Mouse (Mus musculus) right cerebral cortex, adult 2 months (tissue): ENCODE data around the gene Fndc3b.
"Not testable (repeated sequence)": the region's sequence is repeated elsewhere in the genome, so short reads cannot be mapped to it uniquely, and the experiment has no call there.

Experiments used
- DNase-seq, 2 experiments: peaks; one replicate each; pipeline ENCODE4 v3.0.0; 2021 to 2022; ENCODE audit warnings: low spot score in 2 of 2

Fndc3b gene

DNA sequence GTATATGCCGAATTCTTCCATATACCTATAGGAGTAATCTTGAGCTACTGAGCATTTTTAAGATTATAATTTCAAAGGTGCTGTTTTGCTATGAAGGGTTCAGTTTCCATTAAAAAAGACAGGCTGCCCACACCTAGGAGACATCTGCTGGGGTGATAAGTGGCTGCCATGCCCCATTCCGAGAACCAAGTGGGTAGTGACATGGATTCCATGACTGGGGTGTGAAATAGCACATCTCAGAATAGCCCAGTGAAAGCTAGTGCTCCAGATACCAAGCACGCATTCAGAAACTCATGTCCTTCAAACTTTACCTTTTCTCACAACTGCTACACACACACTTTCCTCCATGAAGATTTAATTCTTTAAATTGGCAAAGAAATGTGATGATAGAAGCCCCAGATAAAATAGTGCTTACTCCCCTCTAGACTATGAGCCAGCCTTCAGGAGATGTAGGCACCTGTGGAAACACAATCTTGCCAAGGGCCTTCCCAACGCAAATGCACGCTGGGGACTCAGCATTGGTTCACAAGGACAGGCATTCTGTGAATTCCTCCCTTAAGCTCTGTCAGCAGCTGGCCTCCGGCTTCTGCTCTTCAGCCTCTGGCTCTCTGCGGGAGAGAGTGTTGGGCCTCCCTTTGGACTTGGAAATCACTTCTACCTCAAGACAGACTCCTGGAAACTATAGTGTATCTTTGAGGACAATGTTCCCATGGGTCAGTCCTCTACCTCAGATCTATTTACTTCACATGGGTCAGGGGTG is 207.6 kb downstream of the Fndc3b start:
- peak in 1 of 2 experiments; percentile 34 for DNase-seq

DNA sequence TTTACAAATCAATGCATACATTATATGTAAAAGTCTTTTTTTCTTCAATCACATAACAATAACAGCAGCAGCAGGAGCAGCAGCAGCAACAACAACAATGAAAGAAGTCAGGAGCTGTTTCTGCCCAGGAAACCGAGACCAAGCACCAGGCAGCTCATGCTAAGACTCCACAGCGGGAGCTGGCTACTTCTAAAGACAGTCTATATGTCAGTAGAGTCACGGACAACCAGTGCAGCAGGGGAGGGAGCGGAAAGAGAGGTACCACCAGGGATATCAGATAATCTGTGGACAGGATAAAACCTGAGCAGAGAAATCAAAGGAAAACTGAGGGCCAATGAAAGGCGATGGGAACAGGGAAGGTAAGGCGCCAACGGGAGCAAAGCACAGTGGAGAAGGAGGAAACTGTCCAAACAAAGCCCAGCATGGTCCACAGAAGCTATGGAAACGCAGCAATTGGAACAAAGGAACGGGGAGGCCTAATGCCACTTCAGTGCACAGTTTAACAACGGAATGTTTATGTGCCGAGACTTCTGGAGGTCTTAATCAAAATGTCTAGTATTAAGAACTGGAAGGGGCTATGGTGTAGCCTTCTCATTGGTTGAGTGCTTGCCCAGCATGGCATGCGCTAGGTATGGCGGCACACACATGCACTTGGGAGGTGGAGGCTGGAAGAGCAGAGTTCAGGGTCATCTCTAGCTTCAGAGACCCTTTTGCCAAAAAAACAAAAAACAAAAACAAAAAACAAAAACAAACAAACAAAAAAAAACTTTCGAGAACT is 215.6 kb downstream of the Fndc3b start:
- DNase-seq: no peak

DNA sequence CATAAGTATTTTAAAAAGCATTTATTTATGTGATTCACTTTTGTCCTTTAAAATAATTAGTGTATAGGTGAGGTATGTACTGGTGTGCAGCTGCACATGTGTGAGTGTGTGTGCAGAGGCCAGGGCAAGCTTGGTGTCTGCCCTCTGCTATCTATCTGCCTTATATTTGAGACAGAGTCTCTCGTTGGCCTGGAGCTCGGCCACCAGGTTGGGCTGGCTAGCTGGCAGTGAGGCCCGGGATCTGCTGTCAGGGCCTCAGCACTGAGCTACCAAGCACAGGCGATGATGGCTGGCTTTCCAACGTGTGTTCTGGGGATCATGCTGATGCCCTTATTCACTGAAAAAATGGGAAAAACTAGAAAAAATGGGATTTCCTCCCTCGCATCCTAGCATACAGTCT is 216.4 kb downstream of the Fndc3b start:
- no peak for DNase-seq

- DNase-seq: no peak
Measured at GRCm38 (mm10) chr3:27494066-27494465, 217.0 kb downstream of the Fndc3b start.

GRCm38 (mm10) chr3:27491821-27492220 is 219.3 kb downstream of the Fndc3b start:
- no peak for DNase-seq

DNA sequence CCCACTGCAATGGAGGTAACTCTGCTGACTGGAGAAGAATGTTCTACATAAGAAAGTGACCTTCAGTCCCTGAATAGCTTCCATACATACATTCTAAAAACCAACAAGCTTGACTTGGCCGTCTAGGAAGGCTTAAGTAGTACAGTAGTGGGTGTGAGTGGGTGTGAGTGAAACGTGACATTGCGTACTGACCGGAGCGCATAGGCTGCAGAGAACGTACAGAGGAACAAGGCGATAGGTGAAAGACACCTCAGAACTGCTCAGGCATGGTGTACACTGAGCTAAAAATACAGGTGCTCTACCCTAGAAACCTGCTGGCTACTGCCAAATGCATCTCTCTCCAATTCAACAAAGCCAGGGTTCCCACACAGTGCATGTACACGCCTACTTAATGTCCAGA is 219.7 kb downstream of the Fndc3b start:
- DNase-seq: no peak

DNA sequence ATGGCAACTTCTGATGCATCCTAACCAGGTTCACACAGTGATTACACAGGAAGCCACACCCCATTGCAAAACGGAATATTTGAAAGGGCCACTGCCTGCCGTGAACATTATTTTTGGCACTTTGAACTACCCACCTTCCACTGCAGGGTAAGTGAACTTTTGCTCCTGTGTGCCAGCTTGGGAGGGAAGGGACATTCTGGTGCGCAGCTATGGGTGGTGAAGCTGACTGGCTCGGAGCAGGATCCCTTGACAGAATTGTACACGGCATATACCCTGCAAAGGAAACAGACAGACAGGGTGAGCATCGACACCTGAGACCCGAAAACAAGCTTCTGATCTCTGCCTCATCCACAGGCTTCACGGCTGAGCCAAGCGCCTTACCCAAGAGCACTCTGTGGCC is 220.2 kb downstream of the Fndc3b start:
- no peak for DNase-seq

DNA sequence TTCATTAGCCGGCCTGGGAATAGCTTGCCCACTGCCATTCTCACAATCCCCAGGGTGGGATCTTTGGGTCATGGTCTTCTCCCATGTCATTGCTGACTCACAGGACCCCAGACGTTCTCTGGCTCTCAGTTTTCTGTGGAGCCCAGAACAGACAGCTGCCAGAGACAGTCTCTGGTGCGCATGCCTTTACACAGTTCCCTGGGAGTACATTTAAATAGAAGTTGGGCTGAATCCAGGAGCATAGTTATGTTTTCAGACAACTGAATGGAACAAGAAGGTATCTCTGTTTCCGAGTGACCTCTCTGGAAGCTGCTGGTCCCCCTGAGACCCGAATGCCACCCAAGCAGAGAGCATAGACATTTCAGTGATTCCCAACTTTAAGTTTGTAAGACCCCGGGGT is 221.6 kb downstream of the Fndc3b start:
- no peak for DNase-seq

GRCm38 (mm10) chr3:27485141-27485540 is 226.0 kb downstream of the Fndc3b start:
- DNase-seq: no peak

- no peak for DNase-seq
Measured at GRCm38 (mm10) chr3:27484698-27485097, 226.4 kb downstream of the Fndc3b start.

- no peak for DNase-seq
Measured at GRCm38 (mm10) chr3:27483762-27484161, 227.3 kb downstream of the Fndc3b start.

GRCm38 (mm10) chr3:27483321-27483720 is 227.8 kb downstream of the Fndc3b start:
- no peak for DNase-seq

DNA sequence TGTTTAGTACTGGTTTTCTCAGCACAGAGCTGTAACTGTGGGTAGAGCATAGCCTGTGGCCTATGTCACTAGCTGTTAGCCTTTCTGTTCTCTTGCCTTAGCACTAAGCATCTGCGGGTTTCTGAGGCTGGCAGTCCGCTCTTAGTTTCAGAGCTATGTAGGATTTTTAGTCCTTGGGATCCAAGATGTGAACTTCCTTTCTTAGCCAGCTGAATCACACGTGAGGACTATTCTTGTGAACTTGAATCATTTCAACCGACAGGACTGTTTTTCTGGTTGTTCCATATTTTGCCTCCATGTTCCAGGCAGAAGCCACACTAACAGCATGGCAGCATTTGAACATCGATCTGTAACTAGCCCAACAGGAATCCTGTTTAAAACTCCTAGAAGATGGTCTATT is 229.4 kb downstream of the Fndc3b start:
- DNase-seq: no peak

GRCm38 (mm10) chr3:27479378-27479777 is 231.7 kb downstream of the Fndc3b start:
- DNase-seq: no peak

DNA sequence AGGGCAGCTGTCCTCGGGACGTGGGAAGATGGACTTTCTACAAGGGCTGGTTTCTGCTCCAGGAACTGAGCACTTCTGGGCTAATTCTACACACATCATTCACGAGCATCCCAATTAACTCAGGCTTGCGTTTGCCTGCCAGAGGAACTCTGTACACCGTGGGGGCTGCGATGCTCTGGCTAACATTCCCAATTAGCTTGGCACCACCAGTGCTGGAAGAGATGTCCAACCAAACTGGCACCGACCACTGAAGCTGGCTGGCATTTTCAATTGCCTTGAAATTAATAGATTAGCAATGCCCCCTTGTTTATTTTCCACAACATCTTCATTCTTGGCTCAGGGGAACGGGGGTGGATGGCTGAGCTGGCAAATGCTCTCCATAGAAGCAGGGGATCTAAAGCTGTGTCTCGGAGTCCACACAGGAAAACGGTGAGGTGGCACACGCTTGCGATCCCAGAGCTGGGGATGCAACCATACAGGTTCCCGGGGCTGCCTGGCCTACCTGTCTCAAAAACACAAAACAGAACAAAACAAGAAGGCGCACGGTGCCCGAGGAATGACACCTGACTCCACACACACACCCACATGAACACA is 232.4 kb downstream of the Fndc3b start:
- peak in 1 of 2 experiments; percentile 52 for DNase-seq

DNA sequence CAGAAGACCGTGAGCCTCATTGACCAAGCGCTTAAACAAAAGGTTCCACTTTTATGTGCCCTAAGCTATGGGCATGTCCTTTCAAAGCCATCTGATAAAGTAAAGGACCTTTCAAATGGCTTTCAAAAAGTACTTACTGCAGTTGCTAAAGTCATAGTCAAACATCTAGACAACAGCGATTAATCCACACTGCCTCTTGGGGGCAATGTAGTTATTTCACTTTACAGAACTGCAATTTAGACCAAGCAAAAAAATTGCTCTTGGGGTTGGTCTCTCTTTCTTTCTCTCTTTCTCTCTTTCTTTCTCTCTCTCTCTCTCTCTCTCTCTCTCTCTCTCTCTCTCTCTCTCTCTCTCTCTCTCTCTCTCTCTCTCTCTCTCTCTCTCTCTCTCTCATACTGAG is 233.4 kb downstream of the Fndc3b start:
- not testable (repeated sequence) for DNase-seq

GRCm38 (mm10) chr3:27475899-27476298 is 235.2 kb downstream of the Fndc3b start:
- no peak for DNase-seq

DNA sequence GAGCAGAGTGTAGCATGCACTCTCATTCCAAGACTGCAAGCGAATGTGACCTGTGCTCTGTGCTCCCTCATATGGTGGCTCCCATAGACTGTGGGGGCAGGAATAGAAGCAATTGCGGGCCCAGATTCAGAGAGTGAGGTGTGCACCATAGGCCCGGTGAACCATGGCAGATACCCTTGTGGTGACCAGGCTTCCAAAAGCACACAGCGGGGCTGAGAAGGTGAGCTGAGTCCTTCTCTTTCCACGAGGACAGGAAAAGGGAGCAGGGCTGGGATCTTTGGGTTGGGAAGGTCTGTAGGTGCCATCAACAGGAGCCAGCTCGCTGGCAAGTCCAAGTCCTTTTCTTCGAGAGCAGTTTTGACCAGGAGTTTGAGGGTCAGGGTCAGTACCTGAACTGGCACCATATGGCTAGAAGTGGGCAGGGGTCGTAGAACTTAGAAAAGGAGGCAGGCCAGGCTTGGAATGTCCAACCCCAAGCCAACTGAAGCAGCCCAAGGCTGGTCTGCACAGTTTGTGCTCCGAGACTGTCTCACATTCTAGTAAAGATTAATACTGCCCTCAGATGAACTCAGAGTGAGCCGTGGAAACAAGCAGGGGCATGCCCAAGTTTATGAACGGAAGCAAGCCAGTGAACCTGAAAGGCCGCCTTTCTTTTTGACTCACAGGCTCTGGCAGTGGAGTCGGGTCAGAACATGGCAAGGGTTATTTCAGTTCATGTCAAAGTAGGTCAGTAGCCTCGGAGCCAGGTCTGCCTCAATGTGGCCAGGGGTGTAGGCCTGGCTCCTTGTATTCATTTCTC is 237.1 kb downstream of the Fndc3b start:
- DNase-seq: no peak

- no peak for DNase-seq
Measured at GRCm38 (mm10) chr3:27472846-27473245, 238.3 kb downstream of the Fndc3b start.

DNA sequence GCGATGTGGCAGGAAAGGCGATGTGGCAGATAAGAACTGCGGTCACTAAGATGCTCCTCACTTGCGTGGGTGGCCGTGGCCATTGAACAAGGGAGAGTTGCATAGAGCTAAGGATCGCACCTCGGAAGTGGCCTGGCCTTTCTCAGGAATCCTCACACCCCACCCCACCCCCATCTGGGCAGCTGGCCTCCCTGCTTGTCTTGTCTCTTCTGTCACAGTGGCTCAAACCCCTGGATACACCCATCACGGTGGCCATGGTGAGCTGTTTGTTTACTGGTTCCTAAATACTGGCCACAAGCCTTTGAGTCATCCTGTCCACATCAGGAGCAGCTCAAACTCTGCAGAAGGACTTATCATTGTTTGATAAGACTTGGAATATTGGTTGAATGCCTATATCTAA is 240.3 kb downstream of the Fndc3b start:
- no peak for DNase-seq

- no peak for DNase-seq
Measured at GRCm38 (mm10) chr3:27469971-27470370, 241.1 kb downstream of the Fndc3b start.

DNA sequence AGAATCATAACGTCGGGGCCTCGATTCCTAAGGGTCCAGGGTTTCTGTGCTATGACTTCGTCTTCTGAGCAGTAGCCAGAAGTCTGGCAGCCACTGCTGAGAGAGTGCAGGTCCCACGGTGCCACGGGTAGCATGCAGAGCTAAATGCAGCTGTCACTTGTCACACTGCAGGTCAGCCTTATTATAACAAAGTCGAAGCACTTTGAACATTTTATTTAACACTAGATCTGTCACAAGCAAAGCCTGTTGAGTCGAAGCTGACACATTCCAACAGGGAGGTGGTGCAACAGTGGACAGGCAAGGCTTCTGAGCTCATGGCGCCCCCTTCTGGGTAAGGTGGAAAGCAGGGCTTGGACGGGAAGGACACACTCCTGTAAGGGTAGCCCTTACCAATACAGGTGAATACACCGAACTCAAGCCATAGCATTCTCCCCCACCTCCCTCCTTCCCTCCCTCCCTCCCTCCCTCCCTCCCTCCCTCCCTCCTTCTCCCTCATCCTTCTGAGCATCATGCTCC is 243.5 kb downstream of the Fndc3b start:
- DNase-seq: no peak
